Mouse (Mus musculus): ENCODE measurements around the gene Inpp5a. TPM values are rescaled to one million over a fixed set of nuclear protein-coding genes. Genes with fewer than 3 reads are reported as not detected.

Gene Inpp5a
- total RNA-seq, 2 experiments from 2014 or later = 60.0 to 61.8 TPM

DNA sequence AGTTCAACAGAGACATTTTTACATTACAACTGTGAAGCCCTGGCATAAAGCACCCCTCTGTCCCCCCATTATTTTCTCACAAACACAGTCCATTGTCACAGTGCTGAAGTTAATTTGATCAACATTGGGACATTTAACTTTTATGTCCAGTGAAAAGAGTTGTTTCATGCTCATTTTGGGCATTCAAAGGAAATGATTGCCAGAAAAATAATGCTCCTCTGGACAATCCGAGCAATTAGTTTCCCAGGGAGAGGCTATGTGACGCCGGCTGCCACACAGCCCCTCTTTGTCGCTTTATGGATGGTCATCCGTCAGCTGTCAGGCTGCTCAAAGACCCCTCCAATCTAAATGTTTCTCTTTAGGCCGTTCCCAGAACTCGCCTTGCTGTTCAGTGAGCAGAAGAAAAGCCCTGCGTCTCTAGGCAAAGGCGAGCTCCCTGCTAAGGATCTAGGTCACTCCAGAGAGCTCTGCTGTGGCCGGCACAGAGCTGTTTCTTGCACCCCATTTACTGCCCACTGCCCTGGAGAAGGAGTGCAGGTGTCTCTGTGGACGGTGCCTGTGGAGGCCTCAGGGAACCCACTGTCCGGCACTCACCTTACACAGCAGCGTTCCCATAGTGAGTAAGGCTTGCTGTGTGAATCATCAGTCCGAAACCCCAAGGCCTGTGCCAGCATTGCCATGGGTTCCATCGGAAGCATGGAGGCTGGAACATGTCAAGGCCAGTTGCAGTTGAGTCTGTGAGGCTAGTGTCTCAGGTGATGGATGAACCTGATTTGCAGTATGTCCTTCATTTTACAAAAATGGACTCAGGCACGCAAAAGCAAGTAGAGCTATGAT is 141.9 kb downstream of the Inpp5a start:
- DNase-seq (ENCODE audit: low spot score in 2 of 2) = no peak

DNA sequence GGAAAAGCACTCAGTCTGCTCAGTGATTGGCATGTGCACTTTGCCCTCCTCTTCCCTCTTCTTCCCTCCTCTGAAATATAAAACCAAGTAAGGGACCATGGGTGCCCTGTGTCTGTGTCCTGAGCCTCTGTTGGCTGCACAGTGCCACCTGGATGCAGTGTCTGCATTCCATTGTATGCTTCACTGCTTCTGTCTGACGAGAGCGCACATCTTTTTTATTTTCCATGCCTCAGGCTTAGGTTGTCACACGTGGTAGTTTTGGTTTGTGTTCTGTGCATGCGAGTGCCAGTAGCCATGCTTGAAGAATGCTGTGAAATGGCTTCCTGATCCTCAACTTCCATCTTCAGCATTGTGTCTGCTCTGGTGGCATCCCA is 142.5 kb downstream of the Inpp5a start:
- DNase-seq (ENCODE audit: low spot score in 2 of 2) = no peak

DNA sequence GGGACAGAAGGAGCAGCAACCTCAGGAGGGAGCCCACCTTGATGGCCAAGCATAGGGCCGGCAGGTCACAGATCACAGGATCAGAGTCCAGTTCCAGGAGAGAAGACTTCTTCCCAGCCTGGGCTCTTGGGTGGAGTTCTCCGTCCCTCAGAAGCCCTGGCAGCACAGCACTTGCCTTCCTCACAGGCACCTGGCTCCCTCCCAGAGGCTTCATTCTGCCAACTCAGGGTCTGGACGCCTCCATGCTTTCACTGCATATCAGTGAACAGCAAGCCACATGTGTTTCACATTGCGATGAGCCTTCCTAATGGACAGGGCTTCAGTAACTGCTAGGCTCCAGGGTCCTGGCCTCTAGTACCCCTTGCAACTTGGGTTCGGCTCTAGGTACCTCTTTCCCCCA is 147.4 kb downstream of the Inpp5a start:
- no peak for DNase-seq (ENCODE audit: low spot score in 2 of 2)

DNA sequence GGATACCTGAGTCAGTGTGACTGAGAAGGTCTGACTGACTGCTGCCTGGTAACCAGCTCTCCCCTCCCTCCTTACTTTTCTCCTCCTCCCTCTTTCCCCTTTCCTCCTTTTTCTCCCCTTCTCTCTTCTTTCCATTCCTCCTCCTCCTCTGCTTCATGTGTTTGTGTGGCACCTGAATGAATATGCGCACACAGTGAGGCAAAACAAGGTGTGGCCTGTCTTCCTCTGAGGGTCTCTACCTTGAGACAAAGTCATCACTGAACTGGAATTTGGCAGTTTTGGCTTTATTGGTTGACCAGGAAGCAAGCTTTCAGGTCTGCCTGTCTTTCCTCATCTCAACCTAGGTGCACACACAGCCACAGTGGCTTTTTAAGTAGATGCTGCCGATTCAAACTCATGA is 147.9 kb downstream of the Inpp5a start:
- no peak for DNase-seq (ENCODE audit: low spot score in 2 of 2)

DNA sequence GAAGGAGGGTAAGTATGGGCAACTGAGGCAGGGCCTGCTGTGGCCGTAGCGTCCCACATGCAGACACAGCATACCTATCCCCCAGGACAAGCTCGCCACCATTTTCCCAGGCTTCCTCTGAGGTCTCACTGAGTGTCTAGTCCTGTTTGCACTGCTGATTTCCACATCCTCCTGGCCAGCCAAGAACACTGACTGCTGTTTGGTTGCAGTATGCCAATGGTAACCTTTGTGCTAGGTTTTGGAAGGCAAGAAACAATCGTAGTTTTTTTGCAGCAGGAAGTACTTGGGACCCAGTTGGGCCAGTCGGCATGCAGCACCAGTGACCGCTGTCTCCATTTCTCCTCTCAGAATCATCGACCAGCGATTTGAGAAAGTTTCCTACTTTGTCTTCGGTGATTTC is 148.9 kb downstream of the Inpp5a start:
- DNase-seq (ENCODE audit: low spot score in 2 of 2) = no peak

DNA sequence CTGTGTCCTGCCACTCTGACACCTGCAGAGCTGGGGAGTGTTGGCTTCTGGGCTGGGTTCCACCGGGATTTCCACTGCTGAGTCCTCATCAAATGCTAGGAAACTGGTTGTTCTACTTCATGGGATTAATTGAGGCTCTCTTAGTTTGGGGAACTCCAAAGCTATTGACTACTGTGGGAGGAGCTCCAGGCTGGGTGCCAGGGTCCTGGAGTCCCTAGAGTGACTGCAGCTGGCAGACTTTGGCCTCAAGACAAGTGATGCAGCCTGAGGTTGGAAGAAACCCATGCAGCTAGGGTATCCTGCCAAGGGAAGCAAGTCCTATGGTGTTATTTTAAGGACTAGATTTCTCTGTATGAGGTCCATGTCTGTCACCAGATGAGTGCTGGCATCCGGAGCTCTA is 149.6 kb downstream of the Inpp5a start:
- DNase-seq (ENCODE audit: low spot score in 2 of 2) = peak; percentile 35 to 45

DNA sequence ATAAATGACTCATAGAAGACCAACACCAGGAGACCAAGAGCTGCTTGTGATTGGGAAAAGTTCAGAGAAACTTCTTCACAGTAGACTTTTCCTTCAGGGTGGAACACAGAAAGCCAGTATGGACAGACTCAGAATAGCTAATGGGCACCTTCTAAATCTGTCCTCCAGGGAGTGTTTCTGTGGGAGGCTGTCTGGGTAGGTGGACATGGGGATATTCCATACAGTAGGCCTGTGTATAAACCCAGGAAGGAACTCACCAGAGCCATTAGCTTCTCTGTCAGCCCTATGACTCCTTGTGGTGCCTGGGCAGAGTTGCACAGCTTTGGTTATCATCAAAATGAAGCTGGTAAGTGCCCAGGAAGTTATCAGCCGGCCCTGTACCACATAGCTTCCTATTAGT is 151.7 kb downstream of the Inpp5a start:
- peak in 1 of 2 experiments; percentile 33 for DNase-seq (ENCODE audit: low spot score in 2 of 2)

DNA sequence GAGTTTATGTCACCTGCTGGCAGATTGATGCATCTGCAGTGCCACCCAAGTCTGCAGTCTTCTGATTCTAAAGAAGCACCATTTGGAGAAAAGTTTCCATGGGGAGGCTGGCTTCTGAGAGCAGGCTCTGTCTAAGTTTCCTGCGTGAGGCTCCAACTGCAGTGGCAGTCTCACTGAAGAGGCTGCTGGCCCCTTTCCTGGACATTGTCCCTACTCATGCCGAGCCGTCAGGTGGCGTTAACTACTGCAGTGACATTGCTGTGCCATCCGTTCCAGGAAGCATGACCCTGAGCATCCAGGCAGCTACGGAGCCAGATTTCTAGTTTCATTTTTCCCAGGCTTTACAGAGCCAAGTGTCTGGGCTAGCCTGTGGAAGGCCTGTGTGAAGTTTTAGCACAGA is 152.5 kb downstream of the Inpp5a start:
- no peak for DNase-seq (ENCODE audit: low spot score in 2 of 2)

DNA sequence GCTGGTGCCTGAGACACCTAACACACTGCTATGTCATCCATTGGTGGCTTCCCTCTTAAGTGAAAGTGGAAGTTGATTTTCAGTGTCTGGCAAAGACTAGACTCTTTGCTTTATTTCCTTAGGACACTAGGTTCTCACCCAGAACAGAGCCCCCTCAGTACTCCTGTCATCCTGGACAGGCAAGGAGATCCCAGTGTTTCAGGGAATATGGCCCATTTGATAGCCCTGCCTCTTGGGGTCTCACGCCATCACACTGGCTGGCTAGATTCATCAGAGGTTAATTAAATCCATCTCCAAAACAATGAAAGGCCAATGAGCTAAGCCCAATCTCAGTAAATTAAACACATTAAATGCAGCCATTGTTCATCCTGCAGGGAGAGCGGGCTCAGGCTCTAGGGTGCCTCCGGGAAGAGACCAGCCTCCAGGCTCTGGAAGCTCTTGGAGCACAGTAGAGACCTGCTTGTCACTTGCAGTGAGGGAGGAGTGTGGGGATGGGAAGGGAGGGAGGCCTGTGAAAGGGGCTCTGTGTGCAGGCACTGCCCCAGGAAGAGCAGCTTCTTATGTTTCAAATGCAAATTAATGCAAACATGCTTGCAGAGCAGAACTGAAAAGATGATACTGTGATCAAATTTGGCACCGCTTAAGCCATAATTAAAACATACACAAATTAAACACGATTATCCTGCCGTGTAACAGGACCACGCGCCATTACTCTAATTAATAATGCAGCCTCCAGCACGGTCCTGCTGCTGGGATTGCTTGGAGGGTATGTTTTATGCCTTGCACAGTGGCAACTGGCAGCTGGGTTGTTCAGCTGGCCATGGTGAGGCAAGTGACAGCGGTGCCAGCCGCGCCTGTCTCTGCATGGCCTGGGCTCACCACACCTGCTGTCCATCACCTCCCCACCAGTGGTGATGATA is 156.1 kb downstream of the Inpp5a start:
- DNase-seq (ENCODE audit: low spot score in 2 of 2) = peak in 1 of 2 experiments; percentile 14

DNA sequence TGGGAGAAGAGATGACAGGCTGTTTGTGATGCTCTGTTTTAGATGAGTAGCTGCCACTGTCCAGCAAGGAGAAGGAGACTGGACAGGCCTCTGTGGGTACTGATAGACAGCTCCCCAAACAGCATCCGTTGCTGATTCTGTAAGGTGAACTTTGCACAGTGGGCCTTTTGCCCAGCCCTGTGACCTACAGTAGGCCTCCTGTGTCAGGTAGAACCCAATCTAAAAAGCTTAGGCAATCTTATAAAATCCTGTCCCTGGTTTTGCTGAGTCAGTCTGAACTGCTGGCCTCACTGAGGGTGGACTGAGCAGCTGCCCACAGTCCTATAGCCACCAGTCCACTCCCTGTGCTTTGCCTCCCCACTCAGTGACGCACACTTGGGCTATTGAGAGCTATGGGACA is 158.4 kb downstream of the Inpp5a start:
- DNase-seq (ENCODE audit: low spot score in 2 of 2) = no peak

DNA sequence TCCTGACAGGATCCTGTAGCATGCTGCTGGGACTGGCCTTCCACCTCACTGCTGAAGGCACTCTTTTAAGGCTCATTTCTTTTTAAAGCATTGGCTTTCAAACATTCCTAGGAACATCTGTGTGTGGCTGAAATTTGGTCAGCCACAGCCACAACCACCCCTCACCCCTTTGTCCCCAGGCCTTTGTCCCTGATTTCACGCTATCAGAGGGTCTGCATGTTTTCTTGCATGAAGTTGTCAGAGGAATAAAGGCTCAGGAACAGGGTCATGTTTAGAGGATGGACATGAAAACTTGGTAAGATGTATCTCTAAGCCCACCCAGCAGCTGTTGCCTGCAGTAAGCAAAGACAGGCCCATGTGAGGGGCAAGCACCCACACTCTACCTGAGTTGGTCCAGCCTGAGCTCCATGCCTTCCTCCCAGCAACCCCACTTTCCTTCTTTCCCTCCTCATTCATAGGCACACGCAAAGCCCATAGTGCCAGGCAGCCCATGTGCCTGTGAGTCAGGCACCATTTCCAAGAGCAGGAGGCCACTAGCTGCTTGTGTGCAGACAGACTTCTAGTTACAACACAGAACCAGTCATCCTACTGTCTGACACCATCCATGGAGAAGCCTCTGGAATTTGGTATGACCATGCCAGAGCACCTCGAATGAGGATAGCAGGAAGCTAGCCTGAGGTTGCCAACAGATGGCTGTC is 161.3 kb downstream of the Inpp5a start:
- DNase-seq (ENCODE audit: low spot score in 2 of 2) = no peak

DNA sequence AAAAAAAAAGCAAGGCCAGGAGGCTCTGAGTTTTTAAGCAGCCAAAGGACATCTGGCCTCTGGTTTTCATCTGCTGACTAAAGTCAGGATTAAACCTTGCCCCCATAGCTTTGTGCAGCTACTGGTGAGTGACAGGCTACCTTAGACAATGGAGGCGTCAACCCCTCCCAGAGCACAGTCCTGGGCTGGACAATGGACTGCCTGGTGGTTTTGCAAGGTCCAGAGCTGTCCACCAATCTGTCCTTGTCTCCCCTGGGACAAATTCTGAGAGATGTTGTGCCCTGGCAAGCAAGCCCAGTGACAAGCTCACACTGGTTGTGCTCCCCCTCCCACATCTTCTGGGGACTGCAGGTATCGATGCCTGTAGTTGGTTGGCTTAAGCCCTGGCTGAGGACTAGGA is 162.6 kb downstream of the Inpp5a start:
- no peak for DNase-seq (ENCODE audit: low spot score in 2 of 2)

DNA sequence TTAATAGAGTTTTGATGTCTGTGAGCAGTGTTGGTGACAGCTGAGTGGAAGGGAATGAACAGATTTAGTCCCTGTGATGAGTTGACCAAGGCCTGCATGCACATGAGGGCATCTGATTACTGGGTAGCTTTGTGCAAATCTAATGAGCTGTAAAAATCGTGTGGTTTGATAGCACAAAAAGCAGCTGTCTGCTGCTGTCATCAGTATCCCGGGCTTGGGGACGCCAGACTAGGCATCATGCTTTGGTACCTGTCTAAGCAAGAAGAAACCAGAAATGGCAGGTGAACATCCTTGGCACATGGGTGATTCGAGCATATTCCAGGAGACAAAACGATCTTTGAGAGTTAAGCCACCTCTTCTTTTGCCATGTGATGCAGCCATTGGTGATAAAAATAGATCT is 167.4 kb downstream of the Inpp5a start:
- DNase-seq (ENCODE audit: low spot score in 2 of 2) = no peak

DNA sequence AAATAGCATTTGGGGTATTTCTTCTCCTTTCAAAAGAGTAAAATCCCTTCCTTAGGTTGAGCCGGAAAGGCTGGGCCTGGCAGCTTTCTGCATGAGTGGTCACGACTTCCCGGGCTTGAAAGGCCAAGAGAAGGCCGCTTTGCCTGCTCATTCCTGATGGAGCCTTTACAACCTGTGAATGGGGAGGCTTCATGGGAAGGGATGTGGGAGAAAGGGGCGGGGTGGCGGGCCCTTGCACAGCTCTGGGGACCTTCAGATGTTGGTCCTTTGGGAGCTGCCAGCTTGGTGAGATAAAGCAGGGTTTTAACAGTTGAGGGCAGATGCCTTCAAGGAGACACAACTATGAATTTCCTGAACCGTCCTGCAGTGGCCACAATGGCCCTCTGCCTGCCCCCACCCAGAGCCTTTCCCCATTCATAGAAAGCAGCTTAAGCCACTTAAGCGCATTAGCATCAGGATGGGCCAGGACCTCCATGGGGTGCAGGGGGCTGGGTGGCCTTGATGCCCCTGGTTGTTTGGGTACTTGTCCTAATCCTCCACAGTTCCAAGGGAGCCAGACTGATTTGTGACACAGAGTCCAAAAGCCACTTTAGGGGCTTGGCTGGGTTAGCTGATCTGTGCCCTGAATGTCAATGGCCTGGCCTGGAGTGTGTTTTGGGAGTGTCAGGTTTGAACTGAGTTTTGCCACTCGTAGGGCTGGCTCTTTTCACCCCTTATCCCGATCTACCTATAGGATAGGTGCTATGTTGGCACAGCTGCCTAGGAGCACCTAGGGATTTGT is 168.0 kb downstream of the Inpp5a start:
- DNase-seq (ENCODE audit: low spot score in 2 of 2) = no peak

DNA sequence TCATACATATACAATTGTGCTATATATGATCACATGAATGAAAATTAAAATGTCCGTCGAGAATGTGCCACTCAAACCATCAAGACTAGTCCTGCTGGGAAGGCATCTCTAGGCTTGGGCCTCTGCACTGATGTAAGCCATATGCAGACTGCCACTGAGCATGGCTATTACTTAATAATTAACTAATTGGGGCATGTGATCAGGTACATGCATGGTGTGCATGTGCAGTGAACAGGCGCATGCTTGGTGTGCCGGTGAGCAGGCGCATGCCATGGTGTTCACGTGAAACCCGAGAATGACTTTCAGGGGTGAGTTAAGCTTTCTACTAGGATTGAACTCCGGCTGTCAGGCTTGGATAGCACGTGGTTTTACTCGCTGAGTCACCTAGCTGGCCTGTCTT is 170.8 kb downstream of the Inpp5a start:
- DNase-seq (ENCODE audit: low spot score in 2 of 2) = no peak

DNA sequence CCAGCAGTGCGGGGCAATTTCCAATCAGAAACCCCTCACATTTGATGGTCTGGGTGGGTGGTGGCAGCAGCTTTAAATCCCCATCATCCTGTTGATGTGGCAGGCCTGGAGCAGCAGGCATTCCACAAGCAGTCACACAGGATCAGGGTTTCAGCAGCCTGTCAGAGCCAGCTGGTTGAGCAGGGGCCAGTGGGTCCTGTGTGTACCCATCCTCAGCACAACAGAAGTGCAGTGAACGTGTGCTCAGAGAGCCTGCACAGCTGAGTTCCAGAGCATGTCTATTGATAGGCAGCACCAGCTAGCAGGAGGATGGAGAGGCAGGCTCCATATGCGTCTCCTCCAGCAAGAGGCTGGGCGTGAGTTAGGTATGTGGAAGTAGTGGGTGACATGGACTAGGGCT is 174.5 kb downstream of the Inpp5a start:
- no peak for DNase-seq (ENCODE audit: low spot score in 2 of 2)

DNA sequence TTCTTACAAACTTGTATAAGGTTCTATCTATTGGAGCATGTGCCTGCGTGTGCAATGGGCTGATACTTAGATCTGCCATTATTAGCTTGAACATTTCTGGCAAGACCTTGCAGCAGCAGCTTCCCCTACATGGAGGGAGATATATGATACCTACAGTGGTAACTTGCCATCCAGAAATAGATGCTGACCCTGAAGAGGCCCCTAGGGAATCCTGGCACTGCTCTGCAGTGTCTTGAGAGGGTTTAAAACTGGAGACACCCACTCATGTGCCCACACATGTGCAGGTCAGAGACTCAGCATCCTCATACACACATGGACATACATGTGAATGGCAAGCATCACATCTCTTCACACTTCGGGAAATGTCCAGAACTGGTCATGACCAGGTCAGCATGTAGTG is 175.3 kb downstream of the Inpp5a start:
- no peak for DNase-seq (ENCODE audit: low spot score in 2 of 2)

DNA sequence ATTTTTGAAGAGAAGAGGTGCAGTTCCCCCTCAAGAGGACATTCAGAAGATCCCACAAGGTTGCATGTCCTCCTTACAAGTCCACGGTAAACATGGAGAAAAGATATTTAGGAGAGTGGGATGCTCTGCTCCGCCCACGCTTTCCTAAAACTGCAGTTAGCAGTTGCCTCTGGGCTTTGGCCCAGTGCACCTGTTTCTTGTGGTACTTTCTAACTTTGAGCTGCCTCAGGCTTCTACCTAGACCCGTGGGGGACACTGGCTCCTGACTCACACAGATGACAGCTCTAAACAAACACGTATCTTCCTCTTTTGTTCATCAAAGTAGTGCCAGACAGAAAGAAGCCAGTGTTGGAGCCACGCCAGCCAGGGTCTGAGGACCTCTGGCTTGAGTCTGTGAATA is 177.1 kb downstream of the Inpp5a start:
- DNase-seq (ENCODE audit: low spot score in 2 of 2) = no peak

DNA sequence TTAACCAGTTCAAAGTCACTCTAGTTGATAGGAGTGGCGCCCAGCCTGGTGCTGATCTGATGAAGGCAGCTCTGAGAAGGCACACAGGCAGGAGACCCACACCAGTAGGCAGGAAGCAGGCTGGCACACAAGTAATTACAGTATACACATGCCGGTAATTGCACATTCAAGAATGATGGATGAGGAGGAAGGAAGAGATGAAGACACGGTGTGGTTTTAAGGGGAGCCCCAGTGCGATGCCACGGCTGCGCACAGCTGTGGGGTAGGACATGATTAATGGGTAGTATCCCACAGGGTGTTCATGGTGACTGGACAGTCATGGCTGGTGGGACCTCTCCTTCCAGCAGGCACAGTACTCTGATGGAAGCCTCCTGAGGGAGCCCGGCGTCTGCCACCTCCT is 177.6 kb downstream of the Inpp5a start:
- no peak for DNase-seq (ENCODE audit: low spot score in 2 of 2)

DNA sequence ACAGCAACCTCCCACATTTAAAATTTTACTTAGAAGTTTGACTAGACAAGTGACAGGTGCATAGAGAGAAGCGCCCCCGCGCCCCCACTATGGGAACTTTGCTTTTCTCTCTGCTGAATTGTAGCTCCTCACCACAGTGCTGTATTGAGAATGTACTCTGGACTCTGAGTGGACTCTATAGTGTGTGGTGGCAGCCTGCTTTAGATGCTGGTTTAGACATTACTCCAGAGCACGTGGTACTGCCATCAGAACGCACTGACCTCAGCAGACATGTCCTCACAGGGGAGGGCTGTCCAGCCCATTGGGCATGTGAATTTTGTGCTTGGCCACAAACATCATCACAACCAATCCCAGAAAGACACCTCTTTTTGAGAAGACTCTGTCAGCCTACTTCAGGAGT is 181.9 kb downstream of the Inpp5a start:
- DNase-seq (ENCODE audit: low spot score in 2 of 2) = no peak

DNA sequence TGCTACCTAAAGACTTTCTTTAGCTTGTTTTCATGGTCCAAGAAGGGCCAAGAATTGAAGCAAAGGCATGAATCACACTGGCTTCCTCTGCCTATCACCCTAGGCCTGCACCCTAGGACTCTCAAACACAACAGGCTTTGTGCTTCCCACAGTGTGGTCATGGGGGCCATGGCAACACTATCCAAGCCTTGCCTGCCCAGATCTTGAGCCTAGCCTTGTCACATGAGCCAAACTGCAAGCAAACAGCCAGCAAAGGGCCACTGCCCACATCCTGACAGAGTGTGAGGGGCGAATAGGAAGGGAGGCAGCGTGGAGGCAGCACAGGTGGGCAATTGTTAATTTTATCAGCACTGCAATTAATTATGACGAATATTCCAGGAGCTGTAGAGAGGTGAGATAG is 183.8 kb downstream of the Inpp5a start:
- no peak for DNase-seq (ENCODE audit: low spot score in 2 of 2)

Data from left cerebral cortex, adult 18-20 months (tissue).